17 mouse cellular contexts compared by ENCODE assay signal in the genomic region with DNA sequence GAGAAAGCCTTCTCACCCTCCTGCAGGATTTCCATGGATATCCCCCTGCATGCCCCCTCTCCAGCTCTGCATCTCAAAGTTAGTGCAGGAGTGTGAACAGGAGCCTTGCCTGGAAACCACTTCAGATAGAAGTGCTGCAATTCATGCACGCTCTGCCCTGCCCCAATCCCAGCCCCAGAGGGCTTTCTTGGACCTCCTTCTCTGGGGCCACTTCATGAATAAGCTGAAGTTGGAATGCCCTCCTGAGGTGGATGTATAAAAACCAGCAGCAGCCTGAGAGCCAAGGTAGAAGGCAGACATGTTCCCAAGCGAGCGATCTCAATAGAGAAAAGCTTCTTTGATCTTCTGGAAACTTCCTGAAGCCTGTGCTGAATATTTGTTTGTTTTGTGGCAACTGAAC.
DNase-seq lines count a peak whose midpoint lies in the region; ATAC-seq and TF ChIP-seq lines count a peak whose summit lies in the region.
"Had no signal": no experiment of that assay in that cellular context is flagged by ENCODE, and none has a peak within 500 bp of the region (broad histone marks: within the 10 kb centered on the region; RNA-seq: fewer than 3 reads in every experiment).

No protein-coding gene starts in this region.

- H3K4me3 ChIP-seq in midbrain, embryonic 14.5 days (replicated peaks; ENCODE audit: low read depth, low read length), result no peak overlapping the region
- no peak overlapping the region for H3K4me3 ChIP-seq in midbrain, embryonic 11.5 days (ENCODE audit: low read depth, low read length)
- H3K4me3 ChIP-seq in lung, postnatal 0 days (ENCODE audit: low read depth, low read length), result no peak overlapping the region
- H3K4me3 ChIP-seq: embryonic facial prominence, embryonic 12.5 days; forebrain, embryonic 10.5 days; heart, embryonic 12.5 days; liver, embryonic 15.5 days; myocyte had no signal

- H3K9ac ChIP-seq in midbrain, embryonic 14.5 days (replicated peaks; ENCODE audit: low read length), result no peak overlapping the region
- no peak overlapping the region for H3K9ac ChIP-seq in midbrain, embryonic 11.5 days (ENCODE audit: low read length)
- H3K9ac ChIP-seq in lung, postnatal 0 days (replicated peaks; ENCODE audit: low read depth), result no peak overlapping the region
- H3K9ac ChIP-seq: embryonic facial prominence, embryonic 12.5 days; heart, embryonic 12.5 days; liver, embryonic 15.5 days had no signal

- H3K27me3 ChIP-seq in midbrain, embryonic 14.5 days (ENCODE audit: control insufficient read depth, insufficient read depth, low read length), result no peaks in the 10 kb centered on the region
- H3K27me3 ChIP-seq in midbrain, embryonic 11.5 days (ENCODE audit: control insufficient read depth, insufficient read depth, low read length), result no peaks in the 10 kb centered on the region
- no peaks in the 10 kb centered on the region for H3K27me3 ChIP-seq in lung, postnatal 0 days (replicated peaks; ENCODE audit: insufficient read depth, low read length)
- H3K27me3 ChIP-seq: embryonic facial prominence, embryonic 12.5 days; heart, embryonic 12.5 days; liver, embryonic 15.5 days had no signal

- H3K36me3 ChIP-seq in midbrain, embryonic 14.5 days (ENCODE audit: control insufficient read depth, insufficient read depth, low read length), result no peaks in the 10 kb centered on the region
- H3K36me3 ChIP-seq in midbrain, embryonic 11.5 days (ENCODE audit: control insufficient read depth, insufficient read depth, low read length), result no peaks in the 10 kb centered on the region
- no peaks in the 10 kb centered on the region for H3K36me3 ChIP-seq in lung, postnatal 0 days (ENCODE audit: insufficient read depth, low read length)
- H3K36me3 ChIP-seq: embryonic facial prominence, embryonic 12.5 days; forebrain, embryonic 10.5 days; heart, embryonic 12.5 days; liver, embryonic 15.5 days had no signal

- ATAC-seq in midbrain, embryonic 14.5 days (ENCODE audit: low FRiP score, low TSS enrichment), result no peak
- no peak for ATAC-seq in midbrain, embryonic 11.5 days (ENCODE audit: low FRiP score)
- ATAC-seq in lung, postnatal 0 days, result peak; percentile 78

- H3K4me2 ChIP-seq in midbrain, embryonic 14.5 days (ENCODE audit: low read length), result no peak overlapping the region
- H3K4me2 ChIP-seq in midbrain, embryonic 11.5 days, result no peak overlapping the region
- H3K4me2 ChIP-seq in lung, postnatal 0 days (replicated peaks; ENCODE audit: low read depth, low read length), result no peak overlapping the region
- H3K4me2 ChIP-seq: embryonic facial prominence, embryonic 12.5 days; heart, embryonic 12.5 days; liver, embryonic 15.5 days had no signal

- WGBS in midbrain, embryonic 14.5 days, result 53% methylated on average over 3 of the region's 3 CpGs
- 46% methylated on average over 3 of the region's 3 CpGs for WGBS in midbrain, embryonic 11.5 days
- 17% methylated on average over 3 of the region's 3 CpGs for WGBS in lung, postnatal 0 days

- 0 out of 2 replicates have a peak overlapping the region, but pooled peaks have one; percentile 8 for H3K27ac ChIP-seq in midbrain, embryonic 14.5 days (replicated peaks; ENCODE audit: low read depth, low read length)
- H3K27ac ChIP-seq in midbrain, embryonic 11.5 days (ENCODE audit: low read depth, low read length), result no peak overlapping the region
- H3K27ac ChIP-seq in lung, postnatal 0 days (ENCODE audit: low read length), result no peak overlapping the region
- H3K27ac ChIP-seq: embryonic facial prominence, embryonic 12.5 days; forebrain, embryonic 10.5 days; liver, embryonic 15.5 days had no signal

- TF ChIP-seq CTCF in lung, postnatal 0 days (IDR thresholded peaks at IDR 0.05), result peak; percentile 21; the same call in 1 of the 2 replicates

- no peak for TF ChIP-seq EP300 in lung, postnatal 0 days (IDR thresholded peaks at IDR 0.05)

- no peaks in the 10 kb centered on the region for H3K4me1 ChIP-seq in midbrain, embryonic 14.5 days (ENCODE audit: control insufficient read depth, insufficient read depth, low read length)
- no peaks in the 10 kb centered on the region for H3K4me1 ChIP-seq in midbrain, embryonic 11.5 days (ENCODE audit: control insufficient read depth, insufficient read depth, low read length)
- peaks cover 3% of the 10 kb centered on the region; the same call in 1 of the 2 replicates for H3K4me1 ChIP-seq in lung, postnatal 0 days (ENCODE audit: insufficient read depth, low read depth, low read length)
- H3K4me1 ChIP-seq: liver, embryonic 15.5 days had no signal

- H3K9me3 ChIP-seq in midbrain, embryonic 14.5 days (ENCODE audit: control insufficient read depth, low read length), result no peaks in the 10 kb centered on the region
- H3K9me3 ChIP-seq in midbrain, embryonic 11.5 days (ENCODE audit: control insufficient read depth, low read length), result no peaks in the 10 kb centered on the region
- no peaks in the 10 kb centered on the region for H3K9me3 ChIP-seq in lung, postnatal 0 days (ENCODE audit: low read length)
- H3K9me3 ChIP-seq: embryonic facial prominence, embryonic 12.5 days; forebrain, embryonic 10.5 days; heart, embryonic 12.5 days; liver, embryonic 15.5 days had no signal

- DNase-seq in adrenal gland, adult (ENCODE audit: inconsistent age in 2 of 2, low spot score in 1 of 2), result peak; percentile 20 to 67
- no peak for DNase-seq in adrenal gland, postnatal 10 days
- no peak for DNase-seq in midbrain, embryonic 14.5 days
- no peak for DNase-seq in midbrain, embryonic 11.5 days (ENCODE audit: low spot score, missing footprints)
- peak; percentile 64 for DNase-seq in lung, postnatal 0 days (ENCODE audit: low spot score)
- DNase-seq in thymus, postnatal 4 days, result peak; percentile 14
- DNase-seq in urinary bladder, postnatal 25 days (ENCODE audit: low spot score), result no peak
- no peak for DNase-seq in B cell, adult 2 months
- DNase-seq: cerebellum, adult 2 months; gastrocnemius, postnatal 25 days; heart, postnatal 36 days; kidney, adult 8-10 months had no signal

Comparison
In these comparisons a context has a peak if more than half of its experiments do, and no peak if none do; other contexts are left out.
1. DNase-seq: peak in adrenal gland, adult (2 of 2), lung, postnatal 0 days (single experiment) and thymus, postnatal 4 days (single experiment); none in adrenal gland, postnatal 10 days (single experiment), midbrain, embryonic 14.5 days (single experiment), midbrain, embryonic 11.5 days (single experiment), urinary bladder, postnatal 25 days (single experiment) and B cell, adult 2 months (0 of 2).